Mouse (Mus musculus) heart, postnatal 0 days (tissue): Measurements from ENCODE around the gene B4galnt2.

ENCODE experiments used
- CTCF ChIP-seq: IDR thresholded peaks from 2 replicates; pipeline ENCODE4 v1.5.1; 2016; ENCODE audit warnings: antibody characterized with exemption, control low read depth, low read depth
- EP300 ChIP-seq: IDR thresholded peaks from 2 replicates; pipeline ENCODE4 v1.6.1; 2016; ENCODE audit warnings: antibody characterized with exemption, low read depth

DNA sequence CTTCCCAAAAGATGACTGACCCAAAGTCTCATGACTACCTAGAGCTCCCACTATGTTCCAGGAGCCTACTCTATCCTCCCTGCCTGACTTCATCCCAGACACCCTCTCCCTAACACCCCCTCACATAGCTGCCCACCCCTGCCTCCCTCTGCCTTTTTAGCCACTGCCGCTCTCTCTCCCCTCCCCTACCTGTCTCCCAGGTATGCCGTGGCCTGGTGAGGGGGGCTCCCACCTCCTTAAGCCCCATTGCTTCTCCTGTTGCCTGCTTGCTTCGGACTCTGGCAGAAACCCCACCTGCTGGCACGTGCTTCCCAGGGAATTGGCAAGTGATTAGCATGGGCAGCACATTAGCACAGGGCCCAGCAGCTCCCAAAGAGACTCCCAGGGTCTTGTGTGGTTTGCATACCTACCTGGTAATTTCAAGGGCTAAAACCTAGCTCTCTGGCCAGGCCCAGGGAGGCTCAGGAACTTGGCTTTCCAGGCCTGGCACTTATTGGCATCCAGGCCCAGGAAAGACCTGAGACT is 85.1 kb downstream of the B4galnt2 start:
- no peak for TF ChIP-seq CTCF
- no peak for TF ChIP-seq EP300
